Mouse (Mus musculus) kidney, adult 2 months (tissue): ENCODE measurements around the gene Pigr.

Experiments
- CTCF ChIP-seq: fragments of 200-500 bp; conservative IDR thresholded peaks from 2 replicates; pipeline ENCODE4 v1.5.1; 2011; ENCODE audit warnings: low read depth, mild to moderate bottlenecking, control low read depth, low read length, moderate library complexity, mixed read lengths; ENCODE audit not compliant: insufficient read depth, insufficient read length
- POLR2A ChIP-seq: fragments of 200-500 bp; IDR thresholded peaks from one replicate; pipeline ENCODE4 v1.6.1; 2011; ENCODE audit warnings: low read depth, low read length, control low read depth

DNA sequence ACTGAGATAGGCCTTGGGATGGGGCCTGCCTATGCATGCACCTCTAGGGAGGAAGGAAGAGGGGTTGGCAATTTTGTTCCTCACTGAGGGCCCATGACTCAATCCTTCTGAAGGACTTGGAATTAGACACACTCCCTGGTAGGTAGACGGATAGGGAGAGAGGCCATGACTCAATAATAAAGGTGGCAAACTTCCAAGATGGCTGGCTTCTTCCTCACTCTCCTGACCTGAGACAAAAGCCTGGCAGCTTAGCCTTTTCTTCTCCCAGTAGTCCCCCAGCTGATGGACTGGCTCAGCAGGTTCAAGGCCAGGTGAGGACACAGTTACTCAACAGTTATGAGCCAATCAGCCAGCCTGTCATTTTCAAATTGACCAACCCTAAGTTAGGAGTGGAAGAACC is 66.0 kb downstream of the Pigr start:
- TF ChIP-seq POLR2A: no peak
- no peak for TF ChIP-seq CTCF
